Mouse (Mus musculus): ENCODE results near the gene Ifngr2. TPM values are rescaled to one million over a fixed set of nuclear protein-coding genes. Genes with fewer than 3 reads are reported as not detected.

The Ifngr2 gene
- polyA plus RNA-seq, 1 experiment, result 193 TPM

DNA sequence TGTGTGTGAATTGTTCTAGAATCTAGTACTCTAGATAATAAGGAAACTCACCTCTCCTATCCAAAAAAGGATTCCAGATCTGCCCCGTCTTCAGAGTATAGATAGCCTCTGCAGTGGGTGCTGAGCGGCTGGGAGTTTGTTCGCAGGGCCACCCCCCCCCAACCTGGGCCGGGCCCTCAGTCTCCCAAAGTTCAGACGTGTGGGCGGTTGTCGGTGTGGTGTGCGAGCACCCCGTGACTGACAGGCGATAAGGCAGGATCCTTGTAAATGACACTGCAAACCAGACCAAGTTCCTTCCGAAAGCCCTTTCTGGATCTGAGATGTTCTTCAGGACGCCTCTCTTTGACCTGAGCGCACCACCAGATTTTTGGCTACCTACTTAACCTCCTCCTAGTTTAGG is 12.4 kb upstream of the Ifngr2 start:
- TF ChIP-seq POLR2A (IDR thresholded peaks at IDR 0.05; ENCODE audit: borderline replicate concordance, low read depth, low read length) (no peak), CTCF (IDR thresholded peaks at IDR 0.05; ENCODE audit: low read depth, low read length) (no peak)
- peaks cover 18% of the 10 kb centered on the region for H3K4me1 ChIP-seq (ENCODE audit: control insufficient read depth, insufficient read depth, low read length)
- no peak overlapping the region for H3K4me3 ChIP-seq (ENCODE audit: insufficient read depth, low read length)
- no peak overlapping the region for H3K27ac ChIP-seq (ENCODE audit: insufficient read depth, low read depth, low read length)

DNA sequence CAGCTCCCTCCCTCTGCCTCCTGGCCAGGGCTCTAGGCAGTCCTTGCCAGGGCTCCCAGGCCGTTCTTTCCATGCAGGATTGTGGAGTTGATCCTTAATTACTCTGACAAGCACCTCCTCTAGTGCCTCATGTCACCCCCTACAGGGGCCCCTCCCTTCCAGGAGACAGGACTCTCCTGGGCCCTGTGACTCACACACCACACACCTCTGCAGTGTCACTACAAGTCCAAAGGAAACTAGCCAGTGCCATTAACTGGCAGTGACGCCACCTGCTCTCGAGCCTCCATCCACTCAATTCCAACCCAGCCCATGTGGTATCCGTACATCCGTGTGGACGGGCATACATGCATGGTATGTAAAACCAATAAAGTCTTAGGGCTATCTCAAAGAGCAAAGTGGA is 12.0 kb upstream of the Ifngr2 start:
- peaks cover 18% of the 10 kb centered on the region for H3K4me1 ChIP-seq (ENCODE audit: control insufficient read depth, insufficient read depth, low read length)
- no peak overlapping the region for H3K27ac ChIP-seq (ENCODE audit: insufficient read depth, low read depth, low read length)
- TF ChIP-seq POLR2A (IDR thresholded peaks at IDR 0.05; ENCODE audit: borderline replicate concordance, low read depth, low read length) (no peak), CTCF (IDR thresholded peaks at IDR 0.05; ENCODE audit: low read depth, low read length) (no peak)
- no peak overlapping the region for H3K4me3 ChIP-seq (ENCODE audit: insufficient read depth, low read length)

- TF ChIP-seq CTCF (IDR thresholded peaks at IDR 0.05; ENCODE audit: low read depth, low read length), result no peak
- no peak for TF ChIP-seq POLR2A (IDR thresholded peaks at IDR 0.05; ENCODE audit: borderline replicate concordance, low read depth, low read length)
- Histone ChIP-seq H3K27ac (ENCODE audit: insufficient read depth, low read depth, low read length) (no peak overlapping the region), H3K4me3 (ENCODE audit: insufficient read depth, low read length) (no peak overlapping the region), H3K4me1 (ENCODE audit: control insufficient read depth, insufficient read depth, low read length) (peaks cover 18% of the 10 kb centered on the region)
These were observed 10.5 kb upstream of the Ifngr2 start for GRCm38 (mm10) chr16:91536372-91536771.

- TF ChIP-seq POLR2A (IDR thresholded peaks at IDR 0.05; ENCODE audit: borderline replicate concordance, low read depth, low read length) (no peak), CTCF (IDR thresholded peaks at IDR 0.05; ENCODE audit: low read depth, low read length) (no peak)
- Histone ChIP-seq H3K27ac (ENCODE audit: insufficient read depth, low read depth, low read length) (no peak overlapping the region), H3K4me3 (ENCODE audit: insufficient read depth, low read length) (no peak overlapping the region), H3K4me1 (ENCODE audit: control insufficient read depth, insufficient read depth, low read length) (peaks cover 20% of the 10 kb centered on the region)
These were observed 9.8 kb upstream of the Ifngr2 start for GRCm38 (mm10) chr16:91537065-91537464.

DNA sequence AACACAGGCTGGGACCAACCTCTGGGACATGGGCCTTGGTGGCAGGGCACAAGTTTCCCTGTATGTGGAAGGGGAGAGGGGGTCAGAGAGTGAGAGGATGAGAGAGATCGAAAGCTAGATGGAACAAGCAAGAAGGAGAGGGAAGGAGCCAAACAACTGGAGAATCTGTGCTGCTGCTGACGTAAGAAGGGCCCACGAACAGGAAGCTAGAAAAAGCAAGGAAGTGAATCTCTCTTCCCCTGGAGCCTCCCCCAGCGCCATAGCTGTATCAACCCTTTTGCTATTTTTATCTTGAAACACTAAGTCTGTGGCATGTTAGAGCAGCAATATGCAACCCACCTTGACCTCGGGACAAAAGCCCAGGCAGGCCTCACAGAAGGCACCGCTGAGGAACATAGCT is 8.8 kb upstream of the Ifngr2 start:
- Histone ChIP-seq H3K4me3 (ENCODE audit: insufficient read depth, low read length) (no peak overlapping the region), H3K4me1 (ENCODE audit: control insufficient read depth, insufficient read depth, low read length) (peaks cover 20% of the 10 kb centered on the region), H3K27ac (ENCODE audit: insufficient read depth, low read depth, low read length) (peak overlapping the region; percentile 78)
- TF ChIP-seq CTCF (IDR thresholded peaks at IDR 0.05; ENCODE audit: low read depth, low read length) (no peak), POLR2A (IDR thresholded peaks at IDR 0.05; ENCODE audit: borderline replicate concordance, low read depth, low read length) (no peak)

DNA sequence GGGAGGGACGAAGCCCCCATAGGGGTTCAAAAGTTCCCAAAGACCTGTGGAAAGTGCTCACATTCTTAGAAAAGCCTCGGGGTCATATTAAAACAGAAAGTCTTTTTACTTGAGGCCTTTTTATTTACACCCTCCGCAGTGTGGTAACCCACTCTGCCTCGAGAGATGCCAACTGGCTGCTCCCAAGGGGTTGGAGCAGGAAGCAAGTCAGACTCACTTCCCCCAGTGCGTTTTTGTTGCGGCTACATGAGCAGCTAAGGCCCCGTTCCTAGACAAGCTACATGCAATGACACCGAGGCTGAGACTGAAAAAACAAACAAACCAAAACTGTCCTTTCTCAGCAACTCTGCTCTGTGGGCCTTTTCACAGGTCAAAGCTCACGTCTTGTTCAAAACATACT is 8.4 kb upstream of the Ifngr2 start:
- Histone ChIP-seq H3K27ac (ENCODE audit: insufficient read depth, low read depth, low read length) (peak overlapping the region; percentile 78), H3K4me1 (ENCODE audit: control insufficient read depth, insufficient read depth, low read length) (peaks cover 23% of the 10 kb centered on the region)

GRCm38 (mm10) chr16:91541573-91542081 is 5.2 kb upstream of the Ifngr2 start:
- H3K4me1 ChIP-seq (ENCODE audit: control insufficient read depth, insufficient read depth, low read length), result peaks cover 37% of the 10 kb centered on the region
- H3K27ac ChIP-seq (ENCODE audit: insufficient read depth, low read depth, low read length), result no peak overlapping the region
- TF ChIP-seq CTCF (IDR thresholded peaks at IDR 0.05; ENCODE audit: low read depth, low read length) (no peak), POLR2A (IDR thresholded peaks at IDR 0.05; ENCODE audit: borderline replicate concordance, low read depth, low read length) (no peak)
- H3K4me3 ChIP-seq (ENCODE audit: insufficient read depth, low read length), result no peak overlapping the region

More for the DNA sequence above, 8.4 kb upstream of the Ifngr2 start:
- no peak overlapping the region for H3K4me3 ChIP-seq (ENCODE audit: insufficient read depth, low read length)
- TF ChIP-seq POLR2A (IDR thresholded peaks at IDR 0.05; ENCODE audit: borderline replicate concordance, low read depth, low read length) (no peak), CTCF (IDR thresholded peaks at IDR 0.05; ENCODE audit: low read depth, low read length) (no peak)

DNA sequence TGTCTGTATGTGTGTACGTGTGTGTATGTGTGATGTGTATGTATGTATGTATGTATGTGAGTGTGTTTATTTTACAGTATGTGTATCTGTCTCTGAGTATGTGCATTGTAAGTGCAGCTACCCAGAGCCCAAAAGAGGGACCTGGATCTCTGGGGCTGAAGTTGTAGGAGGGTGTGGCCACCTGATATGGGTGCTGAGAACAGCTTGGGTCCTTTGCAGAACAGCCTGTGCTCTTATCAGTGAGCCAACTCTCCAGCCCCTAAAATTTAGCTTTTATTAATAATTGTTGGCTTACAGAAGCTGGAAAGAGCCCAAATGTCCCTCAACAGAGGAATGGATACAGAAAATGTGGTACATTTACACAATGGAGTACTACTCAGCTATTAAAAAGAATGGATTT is 3.3 kb upstream of the Ifngr2 start:
- H3K4me1 ChIP-seq (ENCODE audit: control insufficient read depth, insufficient read depth, low read length), result peaks cover 21% of the 10 kb centered on the region
- no peak overlapping the region for H3K27ac ChIP-seq (ENCODE audit: insufficient read depth, low read depth, low read length)
- TF ChIP-seq POLR2A (IDR thresholded peaks at IDR 0.05; ENCODE audit: borderline replicate concordance, low read depth, low read length), result no peak
- TF ChIP-seq CTCF (IDR thresholded peaks at IDR 0.05; ENCODE audit: low read depth, low read length), result no peak
- H3K4me3 ChIP-seq (ENCODE audit: insufficient read depth, low read length), result no peak overlapping the region

DNA sequence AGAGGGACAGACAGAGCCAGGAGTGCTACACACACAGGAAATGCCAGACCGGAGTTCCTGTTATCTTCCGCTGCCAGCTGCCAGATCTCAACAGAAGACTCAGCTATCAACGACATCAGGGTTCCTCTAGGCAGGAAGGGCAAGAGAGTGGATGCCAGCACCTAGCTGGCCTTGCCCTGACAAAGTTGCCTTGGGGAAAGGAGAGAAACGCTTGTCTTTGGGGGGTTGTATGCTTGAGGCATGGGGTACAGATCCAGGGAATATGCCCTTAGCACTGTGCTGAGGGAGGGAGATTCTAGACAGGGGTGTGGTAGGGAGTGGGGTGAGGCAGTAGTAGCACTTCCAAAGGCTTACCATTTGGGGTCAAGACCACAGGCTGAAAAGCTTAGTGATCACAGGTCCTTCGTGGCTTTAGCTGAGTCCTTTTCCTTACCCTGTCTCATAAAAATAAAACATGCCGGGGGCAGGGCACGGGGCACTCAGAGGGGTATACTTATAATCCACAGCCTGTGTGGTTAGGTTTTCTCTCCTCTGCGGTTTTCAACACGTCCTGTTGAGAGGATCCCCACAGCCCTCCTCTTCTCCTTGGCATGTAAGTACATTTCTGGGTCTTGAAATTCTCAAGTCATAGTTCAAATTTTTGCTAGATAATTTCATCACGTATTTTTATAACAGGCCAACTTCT is 1.1 kb upstream of the Ifngr2 start:
- H3K4me3 ChIP-seq (ENCODE audit: insufficient read depth, low read length), result peak overlapping the region; percentile 36
- peak overlapping the region; percentile 92 for H3K27ac ChIP-seq (ENCODE audit: insufficient read depth, low read depth, low read length)
- peaks cover 25% of the 10 kb centered on the region for H3K4me1 ChIP-seq (ENCODE audit: control insufficient read depth, insufficient read depth, low read length)
- TF ChIP-seq POLR2A (IDR thresholded peaks at IDR 0.05; ENCODE audit: borderline replicate concordance, low read depth, low read length) (peak; percentile 12; the same call in 1 of the 2 replicates), CTCF (IDR thresholded peaks at IDR 0.05; ENCODE audit: low read depth, low read length) (no peak)

DNA sequence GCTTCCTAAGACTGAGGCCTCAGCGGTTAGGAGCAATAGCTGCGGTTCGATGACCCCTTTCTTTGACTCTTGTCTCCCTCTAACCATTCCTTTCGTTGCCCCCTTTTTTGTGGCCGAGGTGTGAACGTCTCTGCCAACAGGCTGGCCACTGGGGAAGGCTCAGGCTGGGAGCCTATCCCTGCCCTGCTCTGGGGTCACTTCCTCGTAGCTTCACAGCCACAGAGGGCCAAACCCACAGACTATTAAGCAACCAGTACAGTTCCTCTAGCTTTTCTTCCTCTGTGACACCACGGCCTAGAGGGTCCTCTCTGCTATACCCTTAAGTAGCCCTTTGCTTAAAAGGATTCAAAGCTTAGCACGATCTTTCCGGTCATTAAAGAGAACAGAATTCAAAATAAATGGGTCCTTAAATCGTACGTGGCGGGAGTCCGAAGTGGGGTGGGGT is 459 bp upstream of the Ifngr2 start:
- peaks cover 26% of the 10 kb centered on the region for H3K4me1 ChIP-seq (ENCODE audit: control insufficient read depth, insufficient read depth, low read length)
- TF ChIP-seq CTCF (IDR thresholded peaks at IDR 0.05; ENCODE audit: low read depth, low read length) (no peak), POLR2A (IDR thresholded peaks at IDR 0.05; ENCODE audit: borderline replicate concordance, low read depth, low read length) (no peak)

More for the DNA sequence above, 459 bp upstream of the Ifngr2 start:
- peak overlapping the region; percentile 50 for H3K4me3 ChIP-seq (ENCODE audit: insufficient read depth, low read length)
- H3K27ac ChIP-seq (ENCODE audit: insufficient read depth, low read depth, low read length), result peak overlapping the region; percentile 92

Measured in bone marrow macrophage, adult 2 months (primary cell).